Mouse (Mus musculus) liver, adult (tissue): ENCODE measurements around the gene Psmb8.

ENCODE experiments used
- GATA4 ChIP-seq: IDR thresholded peaks from 2 replicates; pipeline ENCODE4 v1.6.1; 2014; ENCODE audit warnings: mild to moderate bottlenecking, low read length; ENCODE audit not compliant: insufficient replicate concordance

The Psmb8 gene

DNA sequence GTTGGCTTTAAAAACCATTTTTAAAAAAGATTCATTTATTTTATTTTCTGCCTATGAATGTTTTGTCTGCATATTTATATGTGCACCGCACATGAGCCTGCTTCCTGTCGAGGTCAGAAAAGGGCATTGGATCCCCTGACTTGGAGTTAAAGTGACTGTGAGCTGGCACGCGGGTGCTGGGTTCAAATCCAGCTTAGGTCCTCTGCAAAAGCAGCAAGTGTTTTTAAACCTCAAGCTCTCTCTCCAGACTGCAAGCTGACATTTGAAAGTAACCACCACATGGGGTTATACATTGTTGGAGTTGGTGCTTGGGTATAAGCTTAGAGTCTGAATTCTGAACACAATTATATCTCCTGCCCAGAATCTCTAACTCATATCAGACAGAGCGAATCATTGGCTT lies 20.5 kb downstream of the Psmb8 start:
- no peak for TF ChIP-seq GATA4

DNA sequence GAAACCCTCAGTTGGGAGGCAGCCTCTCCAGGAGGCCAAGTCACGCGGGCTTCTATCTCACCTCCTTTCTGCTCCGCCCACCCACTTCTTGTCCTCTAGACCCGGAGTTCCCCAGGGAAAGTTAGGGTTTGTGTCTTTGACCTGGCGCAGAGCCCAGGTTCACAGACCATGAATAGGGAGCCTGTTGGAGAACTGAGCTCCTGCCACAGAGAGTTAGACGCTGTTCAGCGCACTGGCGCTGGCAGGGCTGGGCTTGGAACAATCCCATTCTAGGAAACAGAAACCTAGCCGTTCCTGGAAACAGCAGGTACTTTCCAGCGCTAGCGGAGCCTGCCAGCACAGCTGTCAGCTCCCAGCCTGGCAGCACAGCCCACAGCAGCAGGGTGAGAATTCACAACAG lies 21.2 kb downstream of the Psmb8 start:
- no peak for TF ChIP-seq GATA4

DNA sequence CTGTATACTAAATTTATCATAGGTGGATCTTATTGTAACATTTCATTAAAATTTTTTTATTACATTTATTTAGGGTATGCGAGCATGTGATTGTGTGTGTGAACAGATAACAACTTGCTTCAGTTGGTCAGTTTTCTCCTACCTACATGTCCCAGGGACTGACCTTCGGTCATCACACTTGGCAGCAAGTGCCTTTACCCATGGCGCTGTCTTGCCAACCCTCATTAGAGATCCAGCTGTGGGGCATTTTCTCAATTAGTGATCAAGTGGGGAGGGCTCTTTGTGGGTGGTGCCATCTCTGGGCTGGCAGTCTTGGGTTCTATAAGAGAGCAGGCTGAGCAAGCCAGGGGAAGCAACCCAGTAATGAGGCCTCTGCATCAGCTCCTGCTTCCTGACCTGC lies 27.3 kb downstream of the Psmb8 start:
- no peak for TF ChIP-seq GATA4

DNA sequence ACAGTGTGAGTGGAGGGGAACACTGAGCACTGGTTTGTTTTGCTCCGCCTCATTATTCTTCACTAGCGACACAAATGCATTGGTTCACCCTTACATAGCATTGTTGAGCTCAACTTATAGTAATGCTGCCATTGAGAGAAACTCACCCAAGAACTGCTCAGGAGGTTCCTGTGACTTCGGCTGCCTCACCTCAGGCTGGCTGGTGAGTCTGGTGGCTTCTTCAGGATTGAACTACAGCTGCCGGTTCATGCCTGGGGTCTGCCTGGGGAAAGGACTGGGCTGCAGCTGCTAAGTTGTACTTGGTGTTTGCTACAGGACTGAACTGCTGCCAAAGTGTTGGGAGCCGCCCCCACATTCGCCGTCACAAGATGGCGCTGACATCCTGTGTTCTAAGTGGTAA lies 27.9 kb downstream of the Psmb8 start:
- TF ChIP-seq GATA4 = no peak

DNA sequence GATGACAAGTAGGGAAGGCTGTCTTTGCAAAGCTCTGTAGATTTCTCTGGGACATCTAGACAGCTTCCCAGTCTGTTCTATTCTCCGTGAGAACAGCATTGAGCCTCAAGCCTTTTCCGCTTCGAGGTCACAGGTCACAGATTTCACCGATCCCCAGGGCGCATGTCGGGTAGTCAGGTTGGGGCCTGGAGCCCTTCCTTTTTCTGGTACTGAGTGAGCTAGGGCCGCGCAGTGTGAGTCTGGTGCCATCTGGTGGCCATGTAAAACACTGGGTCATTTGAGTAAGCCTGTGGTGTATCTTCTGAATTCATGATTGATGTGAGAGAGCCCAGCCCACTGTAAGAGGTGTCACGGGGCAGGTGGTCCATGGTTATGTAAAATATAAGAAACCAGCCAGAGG lies 37.4 kb downstream of the Psmb8 start:
- no peak for TF ChIP-seq GATA4

DNA sequence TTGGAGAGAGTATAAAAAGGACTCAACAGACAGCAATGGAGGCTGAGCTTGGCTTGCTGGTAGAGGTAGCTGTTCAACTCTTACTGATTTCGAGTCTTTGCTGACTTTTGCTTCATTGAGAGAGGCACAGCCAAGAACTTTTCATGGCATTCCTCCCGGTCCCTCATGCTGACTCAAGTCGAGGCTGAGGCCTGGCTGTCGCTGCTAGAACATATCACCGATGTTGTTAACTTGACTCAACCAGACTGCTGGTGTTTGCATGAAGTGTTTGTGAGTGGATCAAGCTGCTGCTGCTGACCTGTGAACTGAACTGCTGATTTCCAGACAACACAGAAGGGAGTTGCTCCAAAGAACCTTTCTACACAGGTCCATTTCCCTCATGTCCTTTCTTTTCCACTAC lies 39.2 kb downstream of the Psmb8 start:
- no peak for TF ChIP-seq GATA4

DNA sequence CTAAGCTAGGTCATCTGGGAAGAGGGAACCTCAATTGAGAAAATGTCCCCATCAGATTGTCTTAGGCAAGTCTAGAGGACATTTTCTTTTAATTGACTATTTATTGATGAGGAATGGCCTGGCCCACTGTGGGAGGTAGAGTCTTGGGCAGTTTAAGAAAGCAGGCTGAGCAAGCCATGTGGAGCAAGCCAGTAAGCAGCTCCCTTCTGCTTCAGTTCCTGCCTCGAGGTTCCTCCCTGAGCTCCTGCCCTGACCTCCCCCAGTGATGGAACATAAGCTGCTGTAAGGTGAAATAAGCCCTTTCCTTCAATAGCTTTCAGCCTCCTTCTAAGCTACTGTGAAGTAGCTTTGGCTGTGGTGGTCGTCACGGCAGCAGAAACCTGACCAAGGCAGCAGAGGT lies 40.2 kb downstream of the Psmb8 start:
- no peak for TF ChIP-seq GATA4

DNA sequence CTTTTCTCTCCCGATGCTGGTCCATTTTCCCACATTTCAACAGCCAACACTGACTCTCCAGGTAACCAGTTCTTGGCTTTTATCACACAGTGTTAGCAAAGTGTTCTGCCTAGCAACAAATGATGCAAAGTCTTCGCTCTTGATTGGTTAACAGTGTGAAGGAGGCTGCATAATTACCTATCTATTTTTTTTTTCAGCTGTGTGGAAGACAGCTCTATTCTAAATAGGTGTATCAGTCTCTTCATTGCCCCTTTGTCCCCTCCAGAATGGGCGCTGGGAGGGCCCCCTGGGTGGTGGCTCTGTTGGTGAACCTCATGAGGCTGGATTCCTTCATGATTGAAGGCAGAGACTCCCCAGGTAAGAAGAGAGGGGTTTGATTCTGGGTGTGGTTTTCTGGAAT lies 41.2 kb downstream of the Psmb8 start, which contains the start of gene H2-Ob:
Gene H2-Ob, plus strand, starts transcription at position 198 of the 400 bp plus-strand sequence.
- TF ChIP-seq GATA4 = no peak

DNA sequence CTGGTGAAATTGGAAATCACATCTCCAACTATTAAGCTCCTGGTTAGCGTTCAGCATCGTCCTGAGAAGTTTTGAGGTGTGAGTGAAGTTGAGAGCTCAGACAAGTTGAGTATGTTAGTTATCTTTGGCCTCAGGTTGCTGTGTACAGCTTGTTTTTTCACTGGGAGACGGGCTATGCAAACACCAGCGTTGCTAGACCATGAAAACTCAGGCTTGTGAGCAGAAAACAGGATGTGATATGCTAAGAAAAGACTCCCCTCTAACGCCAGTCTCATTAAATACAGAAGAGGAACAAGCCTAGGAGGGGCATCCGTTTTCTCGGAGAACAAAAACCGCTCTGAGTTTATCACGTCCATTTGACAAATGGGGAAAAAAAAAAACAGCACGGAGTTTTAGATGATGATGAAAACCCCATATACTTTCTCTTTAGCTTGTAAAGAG lies 42.1 kb downstream of the Psmb8 start:
- TF ChIP-seq GATA4 = no peak

DNA sequence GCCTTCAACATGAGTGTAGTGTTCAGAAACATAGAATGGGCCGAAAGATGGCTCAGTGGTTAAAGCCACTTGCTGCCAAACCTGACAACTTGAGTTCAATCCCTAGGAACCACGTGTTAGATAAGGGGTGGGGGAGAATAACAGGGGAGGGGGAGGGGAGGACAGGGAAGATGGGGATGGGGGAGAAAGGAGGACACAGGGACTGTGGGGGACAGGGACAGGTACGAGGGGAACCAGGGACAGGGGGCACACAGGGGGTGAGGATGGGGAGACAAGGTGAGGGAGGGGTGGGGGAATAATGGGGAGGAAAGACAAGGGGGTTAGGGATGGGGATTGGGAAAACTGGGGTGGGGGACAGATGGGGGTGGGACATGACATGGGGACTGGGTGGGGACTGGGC lies 42.8 kb downstream of the Psmb8 start:
- TF ChIP-seq GATA4 = no peak

DNA sequence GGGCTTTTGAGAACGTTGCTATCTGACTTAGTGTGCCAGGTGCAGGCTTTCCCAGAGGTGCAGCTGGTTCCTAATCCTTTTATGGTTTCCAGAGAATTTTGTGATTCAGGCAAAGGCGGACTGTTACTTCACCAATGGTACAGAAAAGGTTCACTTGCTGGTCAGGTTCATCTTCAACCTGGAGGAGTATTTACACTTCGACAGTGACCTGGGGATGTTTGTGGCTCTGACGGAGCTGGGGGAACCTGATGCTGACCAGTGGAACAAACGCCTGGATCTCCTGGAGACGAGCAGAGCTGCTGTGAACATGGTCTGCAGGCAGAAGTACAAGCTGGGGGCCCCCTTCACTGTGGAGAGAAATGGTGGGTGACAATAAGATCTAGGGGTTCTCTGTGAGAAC lies 43.4 kb downstream of the Psmb8 start:
- TF ChIP-seq GATA4 = no peak

DNA sequence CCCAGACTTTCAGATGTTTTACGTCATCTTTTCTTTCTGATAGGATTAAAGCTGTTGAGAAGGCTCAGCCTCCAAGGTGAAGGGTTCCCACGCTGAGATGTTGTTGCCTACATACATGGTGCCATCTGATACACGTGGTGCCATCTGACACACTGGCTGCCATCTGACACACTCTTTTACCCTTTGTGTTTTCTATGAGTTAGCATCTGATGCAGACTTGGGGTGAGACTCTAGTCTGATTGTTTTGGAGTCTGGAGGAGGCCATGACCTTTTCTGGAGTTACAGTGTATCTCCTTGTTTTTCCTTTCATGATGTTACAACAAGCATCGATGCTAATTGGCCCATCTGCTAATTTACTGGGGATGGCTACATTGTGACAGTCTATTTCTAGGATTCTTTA lies 47.1 kb downstream of the Psmb8 start:
- TF ChIP-seq GATA4 = no peak

DNA sequence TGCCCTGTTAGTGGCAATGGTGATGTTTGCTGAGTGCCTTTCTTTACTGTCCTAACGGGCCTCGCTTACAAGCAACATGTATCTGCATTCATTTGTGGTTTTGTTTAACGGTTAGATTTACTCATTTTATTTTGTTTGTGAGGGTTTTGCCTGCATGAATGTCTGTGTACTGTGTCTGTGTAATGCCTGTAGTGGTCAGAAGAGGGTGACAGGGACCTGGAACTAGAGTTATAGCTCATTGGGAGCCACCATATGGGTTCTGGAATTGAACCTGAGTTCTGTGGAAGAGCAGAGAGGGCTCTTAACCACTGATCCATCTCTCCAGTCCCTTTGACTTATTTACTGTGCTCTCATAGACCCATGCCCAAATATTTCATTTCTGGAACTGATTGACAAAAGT lies 49.5 kb downstream of the Psmb8 start:
- TF ChIP-seq GATA4 = no peak

DNA sequence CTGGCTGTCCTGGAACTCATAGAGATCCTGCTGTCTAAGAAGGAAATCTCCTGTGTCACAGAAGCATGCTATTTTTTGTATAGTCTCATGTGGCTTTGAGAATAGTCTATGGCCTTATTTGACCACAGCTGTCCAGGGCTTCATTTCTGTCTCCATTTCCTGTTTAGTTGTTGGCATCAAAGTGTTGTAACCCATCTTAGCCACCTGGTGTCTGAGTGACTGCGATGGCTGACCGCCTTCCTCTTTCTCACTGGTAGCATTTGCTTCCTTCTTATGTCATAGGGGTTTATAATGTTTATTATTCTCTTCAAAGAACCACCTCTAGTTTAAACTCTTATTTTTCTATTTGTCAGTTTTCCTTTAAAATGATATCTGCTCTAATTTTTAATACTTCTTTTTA lies 51.2 kb downstream of the Psmb8 start:
- TF ChIP-seq GATA4 = no peak

DNA sequence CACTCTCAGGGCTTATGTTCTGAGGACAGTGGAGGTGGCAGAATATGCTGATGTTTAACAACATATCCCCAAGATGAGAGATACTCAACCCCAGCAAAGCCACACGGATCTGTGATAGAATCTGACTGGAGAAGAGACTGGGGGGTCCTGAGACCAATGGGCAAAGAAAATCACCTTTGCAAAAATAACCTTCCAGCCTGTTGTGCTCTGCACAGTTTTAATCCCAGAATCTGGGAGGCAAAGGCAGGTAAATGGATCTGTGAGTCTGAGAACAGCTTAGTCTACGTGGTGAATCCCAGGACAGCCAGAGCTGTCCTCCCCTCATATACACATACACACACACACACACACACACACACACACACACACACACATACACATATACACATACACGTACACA lies 51.8 kb downstream of the Psmb8 start:
- no peak for TF ChIP-seq GATA4

DNA sequence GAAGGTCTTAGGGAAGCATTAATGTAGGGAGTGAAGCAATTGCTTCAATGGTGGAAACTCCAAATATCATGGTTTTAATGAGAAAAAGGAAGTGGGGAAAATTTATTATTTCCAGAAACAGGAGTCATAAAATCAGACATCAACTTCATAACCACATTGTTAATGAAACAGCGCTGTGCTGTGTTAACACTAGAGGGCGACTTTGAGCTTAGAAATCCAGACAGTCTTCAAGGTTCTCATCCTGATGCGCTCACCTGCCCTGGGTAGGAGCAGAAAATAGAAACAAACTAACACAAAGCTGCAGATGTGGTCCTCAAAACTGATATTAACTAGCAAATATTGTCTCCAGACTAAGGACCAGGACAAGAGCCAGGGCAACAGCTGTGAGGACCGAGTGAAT lies 52.4 kb downstream of the Psmb8 start:
- TF ChIP-seq GATA4 = no peak
